Mouse (Mus musculus): Measurements from ENCODE around the gene Podxl. TPM values are rescaled to one million over a fixed set of nuclear protein-coding genes. Genes with fewer than 3 reads are reported as not detected.
"Not testable (repeated sequence)": the region's sequence is repeated elsewhere in the genome, so short reads cannot be mapped to it uniquely, and the experiment has no call there.

The Podxl gene
- polyA plus RNA-seq, 1 experiment from 2014 or later: 8.2 TPM

GRCm38 (mm10) chr6:31564182-31564531, 376 bp upstream of the Podxl start:
- Histone ChIP-seq H3K9me3 (replicated peaks; ENCODE audit: control insufficient read depth, low read length) (no peaks in the 10 kb centered on the region), H3K4me1 (ENCODE audit: control insufficient read depth, insufficient read depth, low read length) (peaks cover 4% of the 10 kb centered on the region; the same call in 1 of the 2 replicates), H3K36me3 (replicated peaks; ENCODE audit: control insufficient read depth, insufficient read depth, low read depth, low read length) (no peaks in the 10 kb centered on the region), H3K4me3 (ENCODE audit: low read depth, low read length) (peak overlapping the region; percentile 47), H3K27me3 (ENCODE audit: control insufficient read depth, insufficient read depth, low read length) (peaks cover 31% of the 10 kb centered on the region), H3K9ac (replicated peaks; ENCODE audit: low read length) (peak overlapping the region; percentile 41), H3K4me2 (ENCODE audit: low read depth, low read length) (peak overlapping the region; percentile 79), H3K27ac (replicated peaks; ENCODE audit: low read depth, low read length) (no peak overlapping the region)
- ATAC-seq (replicated peaks; ENCODE audit: insufficient number of reproducible peaks, low FRiP score, low TSS enrichment, low read depth) (peak; percentile 45; the same call in 1 of the 2 replicates), DNase-seq (ENCODE audit: low spot score) (no peak)
- WGBS: under 1% methylated on average over 18 of the region's 18 CpGs

GRCm38 (mm10) chr6:31562371-31563080, 1.3 kb downstream of the Podxl start:
- Histone ChIP-seq H3K4me2 (ENCODE audit: low read depth, low read length) (peak overlapping the region; percentile 79), H3K27me3 (ENCODE audit: control insufficient read depth, insufficient read depth, low read length) (peaks cover 31% of the 10 kb centered on the region), H3K9me3 (replicated peaks; ENCODE audit: control insufficient read depth, low read length) (no peaks in the 10 kb centered on the region), H3K27ac (replicated peaks; ENCODE audit: low read depth, low read length) (no peak overlapping the region), H3K36me3 (replicated peaks; ENCODE audit: control insufficient read depth, insufficient read depth, low read depth, low read length) (no peaks in the 10 kb centered on the region), H3K4me1 (ENCODE audit: control insufficient read depth, insufficient read depth, low read length) (peaks cover 4% of the 10 kb centered on the region; the same call in 1 of the 2 replicates), H3K4me3 (ENCODE audit: low read depth, low read length) (peak overlapping the region; percentile 47), H3K9ac (replicated peaks; ENCODE audit: low read length) (peak overlapping the region; percentile 32)
- 4% methylated on average over 16 of the region's 16 CpGs for WGBS
- ATAC-seq (replicated peaks; ENCODE audit: insufficient number of reproducible peaks, low FRiP score, low TSS enrichment, low read depth): no peak
- peak; percentile 6 for DNase-seq (ENCODE audit: low spot score)

GRCm38 (mm10) chr6:31561948-31562347, 1.8 kb downstream of the Podxl start:
- DNase-seq (ENCODE audit: low spot score); H3K36me3 ChIP-seq (replicated peaks; ENCODE audit: control insufficient read depth, insufficient read depth, low read depth, low read length); H3K4me1 ChIP-seq (ENCODE audit: control insufficient read depth, insufficient read depth, low read length); H3K27ac ChIP-seq (replicated peaks; ENCODE audit: low read depth, low read length); H3K9me3 ChIP-seq (replicated peaks; ENCODE audit: control insufficient read depth, low read length); ATAC-seq (replicated peaks; ENCODE audit: insufficient number of reproducible peaks, low FRiP score, low TSS enrichment, low read depth): not testable (repeated sequence)
- peaks cover 31% of the 10 kb centered on the region for H3K27me3 ChIP-seq (ENCODE audit: control insufficient read depth, insufficient read depth, low read length)
- peak overlapping the region; percentile 32; the same call in 1 of the 2 replicates for H3K9ac ChIP-seq (replicated peaks; ENCODE audit: low read length)
- H3K4me2 ChIP-seq (ENCODE audit: low read depth, low read length): peak overlapping the region; percentile 79
- WGBS: 37% methylated on average over 3 of the region's 3 CpGs
- H3K4me3 ChIP-seq (ENCODE audit: low read depth, low read length): peak overlapping the region; percentile 47

- Histone ChIP-seq H3K36me3 (replicated peaks; ENCODE audit: control insufficient read depth, insufficient read depth, low read depth, low read length) (no peaks in the 10 kb centered on the region), H3K27me3 (ENCODE audit: control insufficient read depth, insufficient read depth, low read length) (peaks cover 29% of the 10 kb centered on the region), H3K9me3 (replicated peaks; ENCODE audit: control insufficient read depth, low read length) (no peaks in the 10 kb centered on the region), H3K4me1 (ENCODE audit: control insufficient read depth, insufficient read depth, low read length) (peaks cover 4% of the 10 kb centered on the region; the same call in 1 of the 2 replicates), H3K9ac (replicated peaks; ENCODE audit: low read length) (no peak overlapping the region), H3K4me3 (ENCODE audit: low read depth, low read length) (no peak overlapping the region), H3K27ac (replicated peaks; ENCODE audit: low read depth, low read length) (no peak overlapping the region), H3K4me2 (ENCODE audit: low read depth, low read length) (no peak overlapping the region)
- ATAC-seq (replicated peaks; ENCODE audit: insufficient number of reproducible peaks, low FRiP score, low TSS enrichment, low read depth): no peak
- peak; percentile 13 for DNase-seq (ENCODE audit: low spot score)
- 11% methylated on average over 13 of the region's 13 CpGs for WGBS
Observed at GRCm38 (mm10) chr6:31560138-31560959, 3.4 kb downstream of the Podxl start.

- Histone ChIP-seq H3K27ac (replicated peaks; ENCODE audit: low read depth, low read length) (no peak overlapping the region), H3K4me1 (ENCODE audit: control insufficient read depth, insufficient read depth, low read length) (no peaks in the 10 kb centered on the region), H3K27me3 (ENCODE audit: control insufficient read depth, insufficient read depth, low read length) (peaks cover 8% of the 10 kb centered on the region), H3K9ac (replicated peaks; ENCODE audit: low read length) (no peak overlapping the region), H3K4me3 (ENCODE audit: low read depth, low read length) (no peak overlapping the region), H3K36me3 (replicated peaks; ENCODE audit: control insufficient read depth, insufficient read depth, low read depth, low read length) (no peaks in the 10 kb centered on the region), H3K9me3 (replicated peaks; ENCODE audit: control insufficient read depth, low read length) (no peaks in the 10 kb centered on the region), H3K4me2 (ENCODE audit: low read depth, low read length) (no peak overlapping the region)
- DNase-seq (ENCODE audit: low spot score) (no peak), ATAC-seq (replicated peaks; ENCODE audit: insufficient number of reproducible peaks, low FRiP score, low TSS enrichment, low read depth) (no peak)
- 77% methylated on average over 7 of the region's 7 CpGs for WGBS
Observed at GRCm38 (mm10) chr6:31556460-31557100, 7.2 kb downstream of the Podxl start.

GRCm38 (mm10) chr6:31550876-31551532, 12.8 kb downstream of the Podxl start:
- 55% methylated on average over 22 of the region's 22 CpGs for WGBS
- ATAC-seq (replicated peaks; ENCODE audit: insufficient number of reproducible peaks, low FRiP score, low TSS enrichment, low read depth): no peak

GRCm38 (mm10) chr6:31549361-31550051, 14.3 kb downstream of the Podxl start:
- ATAC-seq (replicated peaks; ENCODE audit: insufficient number of reproducible peaks, low FRiP score, low TSS enrichment, low read depth): no peak
- Histone ChIP-seq H3K9me3 (replicated peaks; ENCODE audit: control insufficient read depth, low read length) (no peaks in the 10 kb centered on the region), H3K36me3 (replicated peaks; ENCODE audit: control insufficient read depth, insufficient read depth, low read depth, low read length) (no peaks in the 10 kb centered on the region), H3K27me3 (ENCODE audit: control insufficient read depth, insufficient read depth, low read length) (no peaks in the 10 kb centered on the region), H3K27ac (replicated peaks; ENCODE audit: low read depth, low read length) (no peak overlapping the region), H3K4me1 (ENCODE audit: control insufficient read depth, insufficient read depth, low read length) (no peaks in the 10 kb centered on the region), H3K9ac (replicated peaks; ENCODE audit: low read length) (no peak overlapping the region), H3K4me2 (ENCODE audit: low read depth, low read length) (no peak overlapping the region), H3K4me3 (ENCODE audit: low read depth, low read length) (no peak overlapping the region)
- no peak for DNase-seq (ENCODE audit: low spot score)
- WGBS: 79% methylated on average over 5 of the region's 5 CpGs

More at GRCm38 (mm10) chr6:31550876-31551532, 12.8 kb downstream of the Podxl start:
- H3K4me1 ChIP-seq (ENCODE audit: control insufficient read depth, insufficient read depth, low read length): no peaks in the 10 kb centered on the region
- no peak overlapping the region for H3K9ac ChIP-seq (replicated peaks; ENCODE audit: low read length)
- no peak overlapping the region for H3K27ac ChIP-seq (replicated peaks; ENCODE audit: low read depth, low read length)
- no peaks in the 10 kb centered on the region for H3K9me3 ChIP-seq (replicated peaks; ENCODE audit: control insufficient read depth, low read length)
- no peaks in the 10 kb centered on the region for H3K27me3 ChIP-seq (ENCODE audit: control insufficient read depth, insufficient read depth, low read length)
- DNase-seq (ENCODE audit: low spot score): peak; percentile 3
- H3K36me3 ChIP-seq (replicated peaks; ENCODE audit: control insufficient read depth, insufficient read depth, low read depth, low read length): no peaks in the 10 kb centered on the region
- no peak overlapping the region for H3K4me2 ChIP-seq (ENCODE audit: low read depth, low read length)
- no peak overlapping the region for H3K4me3 ChIP-seq (ENCODE audit: low read depth, low read length)

Measured in embryonic facial prominence, embryonic 11.5 days (tissue).